Mouse (Mus musculus): ENCODE measurements at regions not wholly inside any gene's neighbourhood (a gene's known extent, or its start where the extent isn't known, plus 50 kb on each side); places are given as distances from the start of the nearest gene placed in this dataset.

- no peak for TF ChIP-seq GATA1 (IDR thresholded peaks at IDR 0.05; ENCODE audit: low read length)
- no peak for TF ChIP-seq TAL1 (IDR thresholded peaks at IDR 0.05; ENCODE audit: low read length)
Observed at GRCm38 (mm10) chr2:118007539-118008427, 103.9 kb upstream of the Thbs1 start.

Data from erythroblast, embryonic 14.5 days (primary cell).